Mouse (Mus musculus): ENCODE data around the gene Manbal.

- TF ChIP-seq E2F4 (IDR thresholded peaks at IDR 0.05; ENCODE audit: borderline replicate concordance, low read depth, low read length), result no peak
- TF ChIP-seq EP300 (IDR thresholded peaks at IDR 0.05; ENCODE audit: low read depth in 1 of 2, low read length in 2 of 2), result no peak
- no peak for TF ChIP-seq CTCF (IDR thresholded peaks at IDR 0.05 in 2 of 3, conservative IDR thresholded peaks at IDR 0.05 in 1 of 3; ENCODE audit: control insufficient read depth in 1 of 3, insufficient read depth in 1 of 3, low read depth in 2 of 3, low read length in 3 of 3, poor library complexity in 1 of 3, severe bottlenecking in 1 of 3)
- no peak for TF ChIP-seq HCFC1 (IDR thresholded peaks at IDR 0.05; ENCODE audit: low read depth, low read length)
- TF ChIP-seq POLR2A (IDR thresholded peaks at IDR 0.05; ENCODE audit: control insufficient read depth in 1 of 2, insufficient read depth in 1 of 2, low read depth in 1 of 2, low read length in 2 of 2, poor library complexity in 1 of 2), result no peak
- no peak for TF ChIP-seq CHD2 (IDR thresholded peaks at IDR 0.05; ENCODE audit: low read length)
- no peak for TF ChIP-seq NELFE (IDR thresholded peaks at IDR 0.05; ENCODE audit: low read depth, low read length)
These were observed 69.7 kb downstream of the Manbal start for GRCm38 (mm10) chr2:157437123-157437522.

Data from MEL (cell line).